Mouse (Mus musculus): ENCODE measurements around the gene Cisd3.

Cisd3 gene

GRCm38 (mm10) chr11:97662207-97662892 is 23.3 kb upstream of the Cisd3 start:
- CTCF ChIA-PET = interaction anchor here (0.5 kb wide), 1 partner anchor 349 kb away, joined by 11 read pairs; no protein-coding TSS in a partner anchor

GRCm38 (mm10) chr11:97662893-97663527 is 22.6 kb upstream of the Cisd3 start, which contains the start of gene Mllt6:
Mllt6 (plus strand) TSS chr11:97663414.
- CTCF ChIA-PET = interaction anchor here (0.7 kb wide), 1 partner anchor 14 kb away, joined by 4 read pairs; no protein-coding TSS in a partner anchor

- CTCF ChIA-PET = interaction anchor here (0.6 to 0.7 kb wide), 3 partner anchors 13 to 119 kb away, joined by 4 to 5 read pairs (median 4); no protein-coding TSS in a partner anchor
Observed at GRCm38 (mm10) chr11:97663528-97664338, 21.9 kb upstream of the Cisd3 start.

GRCm38 (mm10) chr11:97664339-97664665 is 21.3 kb upstream of the Cisd3 start:
- CTCF ChIA-PET = interaction anchor here (0.6 to 0.7 kb wide), 2 partner anchors 18 to 58 kb away, joined by 4 to 6 read pairs; no protein-coding TSS in a partner anchor

- CTCF ChIA-PET = interaction anchor here (0.6 to 0.7 kb wide), 2 partner anchors 19 to 868 kb away, joined by 3 to 6 read pairs; no protein-coding TSS in a partner anchor
Observed at GRCm38 (mm10) chr11:97664771-97665240, 20.8 kb upstream of the Cisd3 start.

- CTCF ChIA-PET = no interaction called here
Observed at GRCm38 (mm10) chr11:97665431-97665830, 20.2 kb upstream of the Cisd3 start.

- CTCF ChIA-PET = no interaction called here
Observed at GRCm38 (mm10) chr11:97666221-97666620, 19.4 kb upstream of the Cisd3 start.

- CTCF ChIA-PET = no interaction called here
Observed at GRCm38 (mm10) chr11:97666794-97667193, 18.8 kb upstream of the Cisd3 start.

- CTCF ChIA-PET = interaction anchor here (0.5 to 0.8 kb wide), 2 partner anchors 13 to 27 kb away, joined by 3 read pairs; no protein-coding TSS in a partner anchor
Observed at GRCm38 (mm10) chr11:97668160-97668559, 17.5 kb upstream of the Cisd3 start.

- CTCF ChIA-PET = interaction anchor here (0.7 kb wide), 1 partner anchor 1223 kb away, joined by 13 read pairs; no protein-coding TSS in a partner anchor
Observed at GRCm38 (mm10) chr11:97669268-97669667, 16.4 kb upstream of the Cisd3 start.

- CTCF ChIA-PET = interaction anchor here (0.7 kb wide), 2 partner anchors 26 to 1222 kb away, joined by 3 to 13 read pairs; no protein-coding TSS in a partner anchor
Observed at GRCm38 (mm10) chr11:97669829-97670228, 15.8 kb upstream of the Cisd3 start.

- CTCF ChIA-PET = interaction anchor here (0.7 kb wide), 1 partner anchor 27 kb away, joined by 3 read pairs; no protein-coding TSS in a partner anchor
Observed at GRCm38 (mm10) chr11:97670234-97671176, 15.1 kb upstream of the Cisd3 start.

- CTCF ChIA-PET = interaction anchor here (0.5 kb wide), 1 partner anchor 95 kb away, joined by 8 read pairs; the partner anchor contains the start of gene Srcin1
Observed at GRCm38 (mm10) chr11:97671177-97671527, 14.5 kb upstream of the Cisd3 start.

GRCm38 (mm10) chr11:97673148-97673547 is 12.5 kb upstream of the Cisd3 start:
- CTCF ChIA-PET = no interaction called here

GRCm38 (mm10) chr11:97676050-97676754 is 9.4 kb upstream of the Cisd3 start:
- CTCF ChIA-PET = interaction anchor here (0.5 to 0.7 kb wide), 3 partner anchors 13 to 636 kb away, joined by 4 to 5 read pairs (median 4); partner anchors contain the start of gene Mllt6

GRCm38 (mm10) chr11:97677381-97677780 is 8.2 kb upstream of the Cisd3 start:
- CTCF ChIA-PET = interaction anchor here (0.6 kb wide), 1 partner anchor 32 kb away, joined by 3 read pairs; no protein-coding TSS in a partner anchor

- CTCF ChIA-PET = interaction anchor here (0.6 kb wide), 1 partner anchor 32 kb away, joined by 3 read pairs; no protein-coding TSS in a partner anchor
Observed at GRCm38 (mm10) chr11:97677842-97678241, 7.8 kb upstream of the Cisd3 start.

- CTCF ChIA-PET = no interaction called here
Observed at GRCm38 (mm10) chr11:97678301-97678700, 7.3 kb upstream of the Cisd3 start.

- CTCF ChIA-PET = interaction anchor here (1.0 kb wide), 1 partner anchor 12 kb away, joined by 3 read pairs; no protein-coding TSS in a partner anchor
Observed at GRCm38 (mm10) chr11:97680430-97680829, 5.2 kb upstream of the Cisd3 start.

Measured in spleen, embryonic (tissue).